Mouse (Mus musculus): ENCODE results near the gene Gja5. TPM values are rescaled to one million over a fixed set of nuclear protein-coding genes. Genes with fewer than 3 reads are reported as not detected.

The Gja5 gene
- polyA plus RNA-seq, 1 experiment from 2014 or later = 48.3 TPM

DNA sequence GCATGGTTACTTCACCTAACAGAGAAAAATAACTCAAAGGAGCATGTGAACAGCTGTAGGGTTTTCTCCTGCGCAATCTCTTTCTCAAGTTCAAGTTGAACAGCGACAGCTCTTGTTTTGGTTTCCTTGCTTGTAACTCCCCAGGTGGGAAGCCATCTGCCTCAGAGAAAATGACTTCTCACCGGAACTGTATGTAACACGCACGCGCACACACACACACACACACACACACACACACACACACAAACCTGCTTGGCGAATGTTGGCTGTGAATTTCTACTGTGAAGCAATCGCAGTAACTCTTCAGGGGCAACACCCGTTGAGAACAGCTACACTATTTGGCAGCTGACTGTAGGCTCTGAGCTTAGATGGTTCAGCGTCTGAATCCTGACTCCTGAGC is 98.6 kb downstream of the Gja5 start:
- H3K36me3 ChIP-seq (ENCODE audit: insufficient read depth, low read length) = no peaks in the 10 kb centered on the region
- H3K27me3 ChIP-seq (replicated peaks; ENCODE audit: insufficient read depth, low read length) = no peaks in the 10 kb centered on the region
- ATAC-seq = no peak
- H3K4me2 ChIP-seq (replicated peaks; ENCODE audit: low read depth, low read length) = no peak overlapping the region
- no peak overlapping the region for H3K9ac ChIP-seq (replicated peaks; ENCODE audit: low read depth)
- no peak for DNase-seq (ENCODE audit: low spot score)
- no peaks in the 10 kb centered on the region for H3K9me3 ChIP-seq (ENCODE audit: low read length)
- H3K27ac ChIP-seq (ENCODE audit: low read length) = no peak overlapping the region
- WGBS = 87% methylated on average over 10 of the region's 10 CpGs
- no peak overlapping the region for H3K4me3 ChIP-seq (ENCODE audit: low read depth, low read length)
- no peaks in the 10 kb centered on the region for H3K4me1 ChIP-seq (ENCODE audit: insufficient read depth, low read depth, low read length)
- TF ChIP-seq CTCF (IDR thresholded peaks at IDR 0.05) (no peak), EP300 (IDR thresholded peaks at IDR 0.05) (no peak)

DNA sequence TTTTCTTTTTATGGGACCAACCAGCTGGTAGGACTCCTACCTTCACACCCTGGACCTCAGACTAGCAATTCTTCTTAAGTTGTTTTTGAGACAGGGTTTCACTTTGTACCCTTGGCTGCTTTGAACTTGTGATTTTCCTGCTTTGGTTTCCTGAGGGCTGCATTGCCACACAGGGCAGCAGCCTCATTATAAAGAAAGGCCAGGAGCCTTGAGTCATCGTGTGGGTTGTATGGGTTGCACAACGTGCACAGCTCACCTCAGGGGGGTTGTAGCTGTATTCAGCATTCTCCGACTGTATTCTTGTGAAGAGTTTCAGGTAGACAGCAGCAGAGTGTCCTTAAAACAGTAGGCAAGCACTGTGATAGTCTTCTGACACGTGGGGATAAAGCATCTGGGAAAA is 100.0 kb downstream of the Gja5 start:
- TF ChIP-seq CTCF (IDR thresholded peaks at IDR 0.05) (no peak), EP300 (IDR thresholded peaks at IDR 0.05) (no peak)
- DNase-seq (ENCODE audit: low spot score) (no peak), ATAC-seq (no peak)
- Histone ChIP-seq H3K9me3 (ENCODE audit: low read length) (no peaks in the 10 kb centered on the region), H3K36me3 (ENCODE audit: insufficient read depth, low read length) (no peaks in the 10 kb centered on the region), H3K4me2 (replicated peaks; ENCODE audit: low read depth, low read length) (no peak overlapping the region), H3K27me3 (replicated peaks; ENCODE audit: insufficient read depth, low read length) (no peaks in the 10 kb centered on the region), H3K4me3 (ENCODE audit: low read depth, low read length) (no peak overlapping the region), H3K4me1 (ENCODE audit: insufficient read depth, low read depth, low read length) (no peaks in the 10 kb centered on the region), H3K9ac (replicated peaks; ENCODE audit: low read depth) (no peak overlapping the region), H3K27ac (ENCODE audit: low read length) (no peak overlapping the region)
- 73% methylated on average over 4 of the region's 4 CpGs for WGBS

DNA sequence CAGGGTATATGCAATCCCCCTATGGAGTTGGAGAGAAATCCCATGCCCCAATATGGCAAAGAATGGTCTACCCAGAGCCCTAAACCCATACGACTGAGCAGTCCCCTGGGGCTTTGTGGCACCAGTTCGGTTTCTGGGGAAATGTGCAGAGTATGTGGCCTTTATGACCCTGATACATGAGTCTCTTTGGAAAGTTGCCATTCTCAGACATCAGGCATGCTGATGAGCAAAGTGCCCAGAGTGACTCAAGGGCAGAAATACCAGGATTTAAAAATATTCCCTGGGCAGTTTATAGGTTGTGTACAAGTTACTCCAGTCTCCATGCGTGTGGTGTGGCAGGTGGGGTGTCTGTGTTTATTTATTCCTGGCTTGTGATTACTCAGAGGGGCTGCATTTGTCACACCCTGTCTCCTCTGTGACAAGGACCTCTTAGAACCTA is 102.5 kb downstream of the Gja5 start:
- no peak for DNase-seq (ENCODE audit: low spot score)
- H3K36me3 ChIP-seq (ENCODE audit: insufficient read depth, low read length) = no peaks in the 10 kb centered on the region
- no peak overlapping the region for H3K9ac ChIP-seq (replicated peaks; ENCODE audit: low read depth)
- H3K4me1 ChIP-seq (ENCODE audit: insufficient read depth, low read depth, low read length) = no peaks in the 10 kb centered on the region
- H3K27ac ChIP-seq (ENCODE audit: low read length) = no peak overlapping the region
- H3K4me2 ChIP-seq (replicated peaks; ENCODE audit: low read depth, low read length) = no peak overlapping the region
- WGBS = 50% methylated on average over 3 of the region's 3 CpGs
- ATAC-seq = no peak
- H3K27me3 ChIP-seq (replicated peaks; ENCODE audit: insufficient read depth, low read length) = no peaks in the 10 kb centered on the region
- TF ChIP-seq EP300 (IDR thresholded peaks at IDR 0.05) (no peak), CTCF (IDR thresholded peaks at IDR 0.05) (no peak)
- no peaks in the 10 kb centered on the region for H3K9me3 ChIP-seq (ENCODE audit: low read length)
- H3K4me3 ChIP-seq (ENCODE audit: low read depth, low read length) = no peak overlapping the region

DNA sequence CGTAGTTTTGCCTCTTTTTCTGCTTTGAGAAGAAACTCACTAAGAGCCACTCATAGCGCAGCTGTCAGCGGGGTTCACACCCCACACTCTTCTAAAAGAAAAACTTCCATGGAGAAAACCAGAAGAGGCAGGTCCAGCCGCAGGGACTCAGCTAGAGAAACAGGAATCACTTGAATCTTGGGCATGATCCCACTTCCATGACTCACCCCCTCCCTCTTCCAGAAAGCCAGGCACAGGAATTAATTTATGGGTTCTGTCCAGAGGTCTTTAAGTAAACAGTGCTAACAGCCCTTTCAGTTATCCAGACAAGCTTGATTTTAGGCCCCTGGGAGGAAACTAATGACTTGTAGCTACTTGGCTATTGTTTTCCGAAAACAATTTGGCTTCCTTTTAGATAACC is 120.7 kb downstream of the Gja5 start:
- ATAC-seq (peak; percentile 85), DNase-seq (ENCODE audit: low spot score) (peak; percentile 81)
- no peaks in the 10 kb centered on the region for H3K27me3 ChIP-seq (replicated peaks; ENCODE audit: insufficient read depth, low read length)
- H3K36me3 ChIP-seq (ENCODE audit: insufficient read depth, low read length) = no peaks in the 10 kb centered on the region
- 32% methylated on average over 5 of the region's 5 CpGs for WGBS
- H3K4me3 ChIP-seq (ENCODE audit: low read depth, low read length) = no peak overlapping the region
- no peak overlapping the region for H3K9ac ChIP-seq (replicated peaks; ENCODE audit: low read depth)
- peaks cover 7% of the 10 kb centered on the region; the same call in 1 of the 2 replicates for H3K4me1 ChIP-seq (ENCODE audit: insufficient read depth, low read depth, low read length)
- H3K4me2 ChIP-seq (replicated peaks; ENCODE audit: low read depth, low read length) = no peak overlapping the region
- H3K27ac ChIP-seq (ENCODE audit: low read length) = no peak overlapping the region
- H3K9me3 ChIP-seq (ENCODE audit: low read length) = no peaks in the 10 kb centered on the region
- TF ChIP-seq CTCF (IDR thresholded peaks at IDR 0.05) = no peak
- TF ChIP-seq EP300 (IDR thresholded peaks at IDR 0.05) = peak; percentile 61

DNA sequence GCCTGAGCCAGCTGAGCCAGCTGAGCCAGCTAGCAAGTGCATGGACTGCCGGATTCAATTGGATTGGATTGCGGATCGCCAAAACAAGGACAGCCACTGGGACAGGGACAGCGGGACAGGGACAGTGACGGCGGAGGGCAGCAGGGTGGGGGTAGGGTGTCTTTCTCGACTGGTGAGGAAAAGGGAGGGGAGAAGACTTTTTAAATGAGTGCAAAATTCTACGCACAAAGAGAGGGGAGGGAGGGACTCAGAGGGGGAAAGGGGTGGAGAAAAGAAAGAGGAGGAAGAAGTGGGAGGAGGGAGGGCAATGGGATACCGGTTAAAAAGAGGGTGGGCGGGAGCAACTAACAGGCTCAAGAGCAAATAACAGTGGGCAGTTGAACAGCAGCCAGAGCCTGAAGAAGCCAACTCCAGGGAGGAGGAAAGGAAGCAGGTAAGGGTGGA is 127.6 kb downstream of the Gja5 start:
- Histone ChIP-seq H3K4me2 (replicated peaks; ENCODE audit: low read depth, low read length) (peak overlapping the region; percentile 47), H3K36me3 (ENCODE audit: insufficient read depth, low read length) (no peaks in the 10 kb centered on the region), H3K9me3 (ENCODE audit: low read length) (no peaks in the 10 kb centered on the region), H3K27me3 (replicated peaks; ENCODE audit: insufficient read depth, low read length) (no peaks in the 10 kb centered on the region), H3K9ac (replicated peaks; ENCODE audit: low read depth) (0 out of 2 replicates have a peak overlapping the region, but pooled peaks have one; percentile 1), H3K4me1 (ENCODE audit: insufficient read depth, low read depth, low read length) (no peaks in the 10 kb centered on the region; the same call in 1 of the 2 replicates), H3K4me3 (ENCODE audit: low read depth, low read length) (peak overlapping the region; percentile 18), H3K27ac (ENCODE audit: low read length) (peak overlapping the region; percentile 43)
- DNase-seq (ENCODE audit: low spot score) (peak; percentile 81), ATAC-seq (peak; percentile 63)
- TF ChIP-seq EP300 (IDR thresholded peaks at IDR 0.05) (no peak), CTCF (IDR thresholded peaks at IDR 0.05) (no peak)
- WGBS = 2% methylated on average over 10 of the region's 10 CpGs

DNA sequence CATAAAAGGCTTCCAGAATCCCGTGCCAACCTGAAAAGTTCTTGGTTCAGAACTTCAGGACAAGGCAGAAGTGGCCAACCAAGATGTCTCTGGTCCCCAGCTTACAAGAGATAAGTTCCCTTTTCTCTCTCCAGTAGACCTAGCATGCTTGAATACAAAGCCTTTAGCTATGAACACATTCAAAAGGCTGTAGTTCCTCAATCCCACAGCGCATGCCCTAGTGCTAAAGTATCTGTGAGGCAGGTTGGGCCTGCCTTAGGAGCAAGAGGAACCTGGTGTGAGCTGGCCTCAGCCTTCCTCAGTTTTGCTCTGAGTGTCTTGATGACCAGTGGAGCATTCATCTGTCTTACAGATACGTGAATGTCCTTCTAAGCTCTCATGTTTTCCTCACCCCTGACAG is 131.1 kb downstream of the Gja5 start:
- Histone ChIP-seq H3K36me3 (ENCODE audit: insufficient read depth, low read length) (no peaks in the 10 kb centered on the region), H3K4me2 (replicated peaks; ENCODE audit: low read depth, low read length) (no peak overlapping the region), H3K27ac (ENCODE audit: low read length) (peak overlapping the region; percentile 43), H3K9ac (replicated peaks; ENCODE audit: low read depth) (no peak overlapping the region), H3K4me3 (ENCODE audit: low read depth, low read length) (no peak overlapping the region), H3K4me1 (ENCODE audit: insufficient read depth, low read depth, low read length) (no peaks in the 10 kb centered on the region; the same call in 1 of the 2 replicates), H3K9me3 (ENCODE audit: low read length) (no peaks in the 10 kb centered on the region), H3K27me3 (replicated peaks; ENCODE audit: insufficient read depth, low read length) (no peaks in the 10 kb centered on the region)
- ATAC-seq (no peak), DNase-seq (ENCODE audit: low spot score) (no peak)
- WGBS = 81% methylated on average over 3 of the region's 3 CpGs
- TF ChIP-seq CTCF (IDR thresholded peaks at IDR 0.05) = no peak
- no peak for TF ChIP-seq EP300 (IDR thresholded peaks at IDR 0.05)

DNA sequence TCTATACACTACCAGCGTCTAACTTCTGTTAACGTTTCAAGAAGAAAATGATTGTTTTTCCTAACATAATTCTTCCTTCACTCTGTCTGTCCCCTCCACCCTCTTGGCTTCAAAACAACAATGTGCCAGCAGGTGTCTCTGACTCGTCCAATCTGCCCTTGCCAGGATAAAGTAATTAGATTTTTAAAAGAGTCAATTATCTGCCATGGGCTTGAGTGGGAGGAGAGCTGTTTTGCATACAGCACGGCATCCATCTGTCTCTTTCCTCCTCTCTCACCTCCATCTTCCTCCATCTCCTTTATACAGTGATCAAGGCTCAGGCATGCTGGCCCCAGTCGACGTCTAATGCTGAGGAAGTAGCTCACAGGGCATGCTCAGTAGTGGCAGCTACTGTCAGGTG is 132.6 kb downstream of the Gja5 start:
- Histone ChIP-seq H3K27me3 (replicated peaks; ENCODE audit: insufficient read depth, low read length) (no peaks in the 10 kb centered on the region), H3K27ac (ENCODE audit: low read length) (no peak overlapping the region)

More for the DNA sequence above, 132.6 kb downstream of the Gja5 start:
- DNase-seq (ENCODE audit: low spot score) (peak; percentile 69), ATAC-seq (peak; percentile 13; the same call in 1 of the 2 replicates)
- Histone ChIP-seq H3K4me3 (ENCODE audit: low read depth, low read length) (no peak overlapping the region), H3K9me3 (ENCODE audit: low read length) (no peaks in the 10 kb centered on the region), H3K4me2 (replicated peaks; ENCODE audit: low read depth, low read length) (no peak overlapping the region), H3K36me3 (ENCODE audit: insufficient read depth, low read length) (no peaks in the 10 kb centered on the region), H3K9ac (replicated peaks; ENCODE audit: low read depth) (no peak overlapping the region), H3K4me1 (ENCODE audit: insufficient read depth, low read depth, low read length) (no peaks in the 10 kb centered on the region; the same call in 1 of the 2 replicates)
- peak; percentile 74 for TF ChIP-seq EP300 (IDR thresholded peaks at IDR 0.05)
- TF ChIP-seq CTCF (IDR thresholded peaks at IDR 0.05) = no peak
- 39% methylated on average over 6 of the region's 6 CpGs for WGBS
